Mouse (Mus musculus): Measurements from ENCODE around the gene 1700020L24Rik. TPM values are rescaled to one million over a fixed set of nuclear protein-coding genes. Genes with fewer than 3 reads are reported as not detected.

1700020L24Rik gene
- total RNA-seq (2014; fragmentation: Nextera tagmentation), result 2.6 TPM in 1 of 2 replicates, not detected in the other
- total RNA-seq (2017), result not detected in 2 replicates

- no peak for ATAC-seq (replicated peaks; ENCODE audit: low FRiP score, low TSS enrichment, poor library complexity, severe bottlenecking)
Observed at GRCm38 (mm10) chr11:83437377-83437776, at the start of gene 1700020L24Rik. Gene 1700020L24Rik (plus strand): TSS chr11:83437677.

- no peak for ATAC-seq (replicated peaks; ENCODE audit: low FRiP score, low TSS enrichment, poor library complexity, severe bottlenecking)
Observed at GRCm38 (mm10) chr11:83393062-83393461, 44.4 kb upstream of the 1700020L24Rik start.

GRCm38 (mm10) chr11:83394802-83395439 lies 42.6 kb upstream of the 1700020L24Rik start:
- no peak for ATAC-seq (replicated peaks; ENCODE audit: low FRiP score, low TSS enrichment, poor library complexity, severe bottlenecking)

- no peak for ATAC-seq (replicated peaks; ENCODE audit: low FRiP score, low TSS enrichment, poor library complexity, severe bottlenecking)
Observed at GRCm38 (mm10) chr11:83397626-83398025, 39.9 kb upstream of the 1700020L24Rik start.

GRCm38 (mm10) chr11:83398724-83399123 lies 38.8 kb upstream of the 1700020L24Rik start:
- ATAC-seq (replicated peaks; ENCODE audit: low FRiP score, low TSS enrichment, poor library complexity, severe bottlenecking), result no peak

- ATAC-seq (replicated peaks; ENCODE audit: low FRiP score, low TSS enrichment, poor library complexity, severe bottlenecking), result no peak
Observed at GRCm38 (mm10) chr11:83403787-83404186, 33.7 kb upstream of the 1700020L24Rik start.

- ATAC-seq (replicated peaks; ENCODE audit: low FRiP score, low TSS enrichment, poor library complexity, severe bottlenecking), result no peak
Observed at GRCm38 (mm10) chr11:83406391-83406790, 31.1 kb upstream of the 1700020L24Rik start.

GRCm38 (mm10) chr11:83408242-83408641 lies 29.2 kb upstream of the 1700020L24Rik start:
- ATAC-seq (replicated peaks; ENCODE audit: low FRiP score, low TSS enrichment, poor library complexity, severe bottlenecking), result no peak

- ATAC-seq (replicated peaks; ENCODE audit: low FRiP score, low TSS enrichment, poor library complexity, severe bottlenecking), result no peak
Observed at GRCm38 (mm10) chr11:83409087-83409754, 28.3 kb upstream of the 1700020L24Rik start, which contains the start of gene Rasl10b. Gene Rasl10b (plus strand): TSS chr11:83409137.

- ATAC-seq (replicated peaks; ENCODE audit: low FRiP score, low TSS enrichment, poor library complexity, severe bottlenecking), result no peak
Observed at GRCm38 (mm10) chr11:83409792-83410291, 27.6 kb upstream of the 1700020L24Rik start.

- ATAC-seq (replicated peaks; ENCODE audit: low FRiP score, low TSS enrichment, poor library complexity, severe bottlenecking), result no peak
Observed at GRCm38 (mm10) chr11:83410510-83410909, 27.0 kb upstream of the 1700020L24Rik start.

- ATAC-seq (replicated peaks; ENCODE audit: low FRiP score, low TSS enrichment, poor library complexity, severe bottlenecking), result peak; percentile 64
Observed at GRCm38 (mm10) chr11:83417080-83417479, 20.4 kb upstream of the 1700020L24Rik start.

GRCm38 (mm10) chr11:83417708-83418107 lies 19.8 kb upstream of the 1700020L24Rik start:
- ATAC-seq (replicated peaks; ENCODE audit: low FRiP score, low TSS enrichment, poor library complexity, severe bottlenecking), result no peak

- no peak for ATAC-seq (replicated peaks; ENCODE audit: low FRiP score, low TSS enrichment, poor library complexity, severe bottlenecking)
Observed at GRCm38 (mm10) chr11:83418566-83418965, 18.9 kb upstream of the 1700020L24Rik start.

GRCm38 (mm10) chr11:83420338-83420737 lies 17.1 kb upstream of the 1700020L24Rik start:
- ATAC-seq (replicated peaks; ENCODE audit: low FRiP score, low TSS enrichment, poor library complexity, severe bottlenecking), result no peak

GRCm38 (mm10) chr11:83421305-83421704 lies 16.2 kb upstream of the 1700020L24Rik start:
- ATAC-seq (replicated peaks; ENCODE audit: low FRiP score, low TSS enrichment, poor library complexity, severe bottlenecking), result peak; percentile 49; the same call in 1 of the 2 replicates

- ATAC-seq (replicated peaks; ENCODE audit: low FRiP score, low TSS enrichment, poor library complexity, severe bottlenecking), result peak; percentile 38; the same call in 1 of the 2 replicates
Observed at GRCm38 (mm10) chr11:83424681-83425080, 12.8 kb upstream of the 1700020L24Rik start.

- peak; percentile 85 for ATAC-seq (replicated peaks; ENCODE audit: low FRiP score, low TSS enrichment, poor library complexity, severe bottlenecking)
Observed at GRCm38 (mm10) chr11:83426964-83427363, 10.5 kb upstream of the 1700020L24Rik start.

- no peak for ATAC-seq (replicated peaks; ENCODE audit: low FRiP score, low TSS enrichment, poor library complexity, severe bottlenecking)
Observed at GRCm38 (mm10) chr11:83429355-83429754, 8.1 kb upstream of the 1700020L24Rik start, which contains the start of gene Gas2l2. Gene Gas2l2 (minus strand): TSS chr11:83429455.

GRCm38 (mm10) chr11:83432533-83432932 lies 4.9 kb upstream of the 1700020L24Rik start:
- ATAC-seq (replicated peaks; ENCODE audit: low FRiP score, low TSS enrichment, poor library complexity, severe bottlenecking), result no peak

All from megakaryocyte-erythroid progenitor cell, adult 5-6 weeks (primary cell).